Mouse (Mus musculus): ENCODE results near the gene Kif22. TPM values are rescaled to one million over a fixed set of nuclear protein-coding genes. Genes with fewer than 3 reads are reported as not detected.

The Kif22 gene
- total RNA-seq, 2 experiments from 2014 or later: 50.5 to 57.3 TPM

DNA sequence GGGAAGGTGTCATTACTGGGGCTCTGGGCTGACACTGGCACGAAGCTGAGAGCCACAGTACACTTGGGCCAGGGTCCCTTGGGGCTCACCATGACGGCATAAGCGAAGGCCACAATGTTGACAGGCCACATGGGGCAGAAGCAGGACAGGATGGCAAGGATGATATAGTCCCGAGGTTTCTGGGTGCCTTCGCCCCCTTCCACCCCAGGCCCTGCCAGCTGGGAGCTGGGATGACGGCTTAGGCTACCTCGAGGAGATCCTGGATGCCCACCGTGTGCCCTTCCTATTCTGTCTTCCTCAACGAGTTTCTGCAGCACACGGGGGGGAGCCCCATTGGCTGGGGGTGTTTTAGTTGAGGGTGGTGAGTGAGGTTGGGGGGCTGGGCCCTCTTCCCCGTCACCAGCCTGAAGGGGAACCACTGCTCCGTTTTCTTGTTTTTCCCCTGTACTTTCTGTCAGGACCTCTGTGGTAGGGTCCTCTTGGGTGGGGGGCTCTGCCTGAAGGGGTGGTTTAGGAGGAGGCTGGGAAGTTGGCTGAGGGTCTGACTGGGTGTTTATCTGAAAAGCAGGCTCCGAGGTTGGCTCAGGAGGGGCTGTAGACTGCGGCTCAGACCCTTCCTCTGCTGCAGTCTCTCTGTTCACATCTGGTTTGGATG is 22.8 kb downstream of the Kif22 start:
- no peak for ATAC-seq (replicated peaks; ENCODE audit: low FRiP score, poor library complexity, severe bottlenecking)

DNA sequence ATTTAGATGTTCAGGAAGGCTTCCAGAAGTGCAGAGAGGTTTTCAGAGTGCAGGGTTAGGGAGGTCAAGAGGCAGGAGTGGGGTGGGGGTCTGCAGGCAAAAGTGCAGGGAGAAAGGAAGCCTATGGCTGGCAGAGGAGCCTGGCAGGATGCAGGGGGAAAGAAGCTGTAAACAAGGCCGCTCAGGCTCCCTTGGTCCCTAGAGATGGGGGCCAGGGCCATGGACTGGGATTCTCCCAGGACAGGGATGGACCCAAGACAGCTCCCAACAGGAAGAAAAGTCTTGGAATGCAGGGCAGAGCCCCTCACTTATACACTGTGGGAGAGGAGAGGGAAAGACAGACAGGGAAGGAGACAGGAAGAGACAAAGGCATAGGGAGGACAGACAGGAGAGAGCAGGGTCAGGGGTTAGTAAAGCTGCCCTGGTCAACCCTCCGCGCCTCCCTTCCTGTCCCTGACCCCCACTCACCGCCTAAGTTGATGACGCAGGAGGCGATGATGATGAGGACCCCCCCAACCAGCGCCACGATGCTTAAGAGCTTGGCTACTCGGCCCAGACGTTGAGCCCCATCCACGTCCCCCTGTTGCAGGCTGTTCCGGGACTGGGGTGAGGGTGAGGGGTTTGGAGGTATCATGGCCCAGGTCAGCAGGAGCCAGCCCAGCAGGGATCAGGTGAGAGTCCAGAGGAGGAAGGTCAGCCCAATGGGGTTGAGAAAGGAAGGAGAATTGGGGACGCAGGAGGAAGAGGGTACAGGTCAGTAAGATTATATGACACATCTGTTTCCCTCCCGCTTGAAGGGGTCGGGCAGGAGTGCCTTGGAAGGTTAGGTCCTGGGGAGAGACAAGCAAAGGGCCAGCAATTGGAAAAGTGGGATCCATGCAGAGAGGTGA is 23.6 kb downstream of the Kif22 start:
- no peak for ATAC-seq (replicated peaks; ENCODE audit: low FRiP score, poor library complexity, severe bottlenecking)

DNA sequence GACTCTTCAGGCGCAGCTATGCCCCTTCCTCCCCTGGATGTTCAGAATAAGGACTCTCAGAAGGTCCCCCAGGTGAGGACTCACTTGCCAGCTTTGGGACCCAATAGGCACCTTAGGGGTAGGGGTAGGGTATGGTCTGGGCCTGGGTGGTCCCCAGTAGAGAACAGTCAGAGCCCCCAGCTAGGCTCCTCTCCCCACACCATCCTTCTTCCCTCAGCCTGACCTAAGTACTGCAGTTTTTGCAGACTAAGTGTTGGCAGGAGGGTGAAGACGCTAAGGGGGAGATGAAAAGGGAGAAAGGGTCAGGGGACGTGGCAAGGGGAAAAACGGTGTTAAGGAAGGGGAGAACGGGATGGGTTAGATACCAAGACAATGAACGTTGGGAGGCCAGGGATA is 24.3 kb downstream of the Kif22 start:
- no peak for ATAC-seq (replicated peaks; ENCODE audit: low FRiP score, poor library complexity, severe bottlenecking)

DNA sequence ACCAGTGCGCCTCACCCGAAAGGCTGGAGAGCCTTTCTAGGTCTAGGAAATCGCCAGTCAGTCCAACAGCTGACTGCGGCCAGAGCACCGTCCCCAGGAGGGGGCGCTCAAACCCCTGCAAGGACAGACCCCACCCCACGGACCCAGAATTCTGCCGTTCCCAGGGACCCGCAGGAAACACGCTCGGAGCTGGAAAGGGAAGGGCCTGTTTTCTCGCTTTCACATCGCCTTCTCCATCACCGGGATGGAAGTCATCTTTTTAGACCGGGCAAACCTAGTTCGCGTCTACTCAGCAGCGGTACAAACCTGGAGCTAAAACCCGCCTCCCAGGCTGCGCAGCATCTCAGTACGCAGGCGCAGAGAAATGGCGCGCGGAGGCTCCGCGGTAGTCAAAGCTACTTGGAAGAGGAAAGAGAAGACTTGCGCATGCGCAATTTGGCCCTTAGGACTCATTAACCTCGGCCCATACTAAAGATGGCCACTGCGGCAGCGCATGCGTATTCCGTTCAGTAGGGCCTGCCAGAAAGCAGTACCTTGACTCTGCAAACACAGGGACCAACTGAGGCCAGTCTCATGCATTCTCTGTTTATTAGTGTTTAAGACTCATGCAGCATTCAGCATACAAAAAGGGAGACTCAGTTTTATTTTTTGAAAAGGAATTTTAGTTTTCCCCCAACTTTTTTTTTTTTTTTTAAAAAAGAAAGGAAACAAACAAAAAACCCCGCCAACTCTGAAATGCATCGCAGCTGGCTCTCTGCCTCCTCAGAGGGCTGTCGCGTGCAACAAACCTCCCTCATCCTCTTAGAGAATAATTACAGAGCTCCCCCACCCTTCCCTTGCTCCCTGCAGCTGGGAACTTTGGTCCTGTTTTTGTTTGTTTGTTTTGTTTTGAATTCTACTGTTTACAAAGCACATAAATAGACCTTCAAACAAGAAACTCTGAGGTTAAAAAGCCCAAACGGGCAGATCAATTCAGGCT is 25.0 kb downstream of the Kif22 start, which contains the start of gene Pagr1a:
Pagr1a (minus strand) TSS at position 382 of the 979 bp plus-strand sequence.
- peak; percentile 70 for ATAC-seq (replicated peaks; ENCODE audit: low FRiP score, poor library complexity, severe bottlenecking)

DNA sequence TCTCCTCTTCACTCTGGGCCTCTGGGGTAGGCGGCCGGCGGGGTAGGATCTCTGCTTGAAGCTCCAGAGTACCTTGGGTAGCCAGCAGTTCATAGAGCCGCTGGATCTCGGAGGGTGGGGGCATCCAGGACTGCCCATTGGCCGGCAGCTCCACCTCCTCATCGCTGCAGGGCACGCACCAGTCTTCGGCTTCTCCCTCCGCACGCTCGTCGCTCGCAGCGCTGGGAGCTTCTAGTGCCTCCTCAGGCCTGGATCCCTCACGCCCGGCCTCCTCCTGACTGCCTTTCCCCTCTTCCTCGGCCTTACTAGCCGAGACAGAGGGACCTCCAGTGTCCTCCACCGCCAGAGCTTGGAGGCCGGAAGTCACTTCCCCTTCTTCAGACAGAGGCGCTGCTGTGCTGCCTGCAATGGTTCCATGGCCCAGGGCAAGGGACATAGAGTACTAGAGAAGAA is 25.8 kb downstream of the Kif22 start:
- peak; percentile 66 for ATAC-seq (replicated peaks; ENCODE audit: low FRiP score, poor library complexity, severe bottlenecking)

DNA sequence TGATC is 26.0 kb downstream of the Kif22 start, which contains the start of gene Pagr1b:
Pagr1b (minus strand) TSS at position 4 of the 5 bp plus-strand sequence.
- no peak for ATAC-seq (replicated peaks; ENCODE audit: low FRiP score, poor library complexity, severe bottlenecking)

DNA sequence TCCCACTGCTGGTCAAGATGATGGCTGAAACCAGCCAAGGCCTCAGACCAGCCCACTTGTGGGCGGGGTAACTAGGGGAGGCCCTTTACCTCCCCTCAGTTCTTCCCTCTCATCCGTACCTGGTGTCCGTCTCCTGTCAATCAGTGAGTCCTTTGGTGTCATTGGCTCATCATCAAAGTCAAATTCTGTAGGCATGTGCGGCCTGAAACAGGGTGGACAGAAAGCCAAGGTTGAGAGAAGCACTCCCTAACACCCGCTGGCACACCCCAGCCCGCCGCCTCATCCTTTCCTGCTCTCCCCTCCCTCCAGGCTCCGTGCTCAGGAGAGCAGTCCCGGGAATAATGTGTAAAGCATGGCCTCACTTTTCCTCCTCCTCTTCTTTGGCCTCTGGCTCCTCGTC is 26.2 kb downstream of the Kif22 start:
- ATAC-seq (replicated peaks; ENCODE audit: low FRiP score, poor library complexity, severe bottlenecking): peak; percentile 30

DNA sequence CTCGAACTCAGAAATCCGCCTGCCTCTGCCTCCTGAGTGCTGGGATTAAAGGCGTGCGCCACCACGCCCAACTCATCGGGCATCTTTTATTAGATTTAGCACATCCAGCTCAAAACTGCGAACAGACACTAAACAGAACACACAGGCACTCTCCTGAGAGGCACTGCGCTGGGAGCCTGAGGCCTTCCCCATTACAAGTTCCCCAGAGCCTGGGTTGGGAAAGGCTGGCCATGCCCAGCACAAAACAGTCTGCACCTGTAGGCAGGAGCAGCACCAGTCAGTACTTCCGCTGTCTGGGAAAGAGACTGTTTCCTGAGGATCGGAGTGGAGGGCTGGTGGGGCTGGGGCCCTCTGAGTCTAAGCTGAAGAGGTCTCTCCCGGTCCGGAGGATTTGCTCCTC is 27.3 kb downstream of the Kif22 start:
- no peak for ATAC-seq (replicated peaks; ENCODE audit: low FRiP score, poor library complexity, severe bottlenecking)

DNA sequence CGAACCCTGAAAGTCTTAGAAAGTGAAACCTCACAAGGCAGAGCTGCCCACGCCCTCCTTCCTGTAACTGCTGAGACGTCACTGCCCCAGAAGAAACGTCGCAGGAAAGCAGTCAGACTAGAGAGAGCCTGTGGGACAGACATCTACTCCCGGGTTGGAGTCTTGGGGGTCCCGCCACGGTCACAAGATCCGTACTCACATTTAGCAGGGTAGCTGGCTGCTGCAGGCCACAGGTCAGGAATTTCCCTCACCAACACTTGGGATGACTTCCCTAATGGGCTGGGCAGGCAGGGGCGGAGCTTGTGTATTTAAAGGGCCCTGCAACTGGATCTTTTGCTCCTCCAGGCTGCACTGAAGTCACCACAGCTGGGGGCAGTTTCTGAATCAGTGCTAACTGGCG is 28.0 kb downstream of the Kif22 start, which contains the start of gene Mvp:
Mvp (minus strand) TSS at position 302 of the 400 bp plus-strand sequence.
- ATAC-seq (replicated peaks; ENCODE audit: low FRiP score, poor library complexity, severe bottlenecking): 0 out of 2 replicates have a peak, but pooled peaks have one; percentile 23

DNA sequence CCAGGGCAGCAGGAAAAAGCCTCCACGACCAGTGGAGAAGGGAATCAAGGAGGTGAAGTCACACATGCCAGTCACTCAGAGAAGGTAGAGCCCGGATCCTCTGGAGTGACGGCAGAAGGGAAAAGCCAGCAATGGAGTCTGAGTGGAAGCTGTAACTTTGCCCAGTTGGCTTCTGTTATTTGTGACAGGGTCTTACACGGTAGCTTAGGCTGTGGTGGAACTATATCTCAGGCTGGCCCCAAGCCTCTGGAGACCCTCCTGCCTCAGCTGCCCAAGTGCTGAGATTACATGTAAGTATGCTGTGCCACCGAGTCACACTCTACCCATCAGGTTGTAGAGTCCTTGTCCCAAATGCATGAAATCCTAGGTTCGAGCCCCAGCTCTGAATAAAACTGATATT is 28.9 kb downstream of the Kif22 start:
- ATAC-seq (replicated peaks; ENCODE audit: low FRiP score, poor library complexity, severe bottlenecking): no peak

DNA sequence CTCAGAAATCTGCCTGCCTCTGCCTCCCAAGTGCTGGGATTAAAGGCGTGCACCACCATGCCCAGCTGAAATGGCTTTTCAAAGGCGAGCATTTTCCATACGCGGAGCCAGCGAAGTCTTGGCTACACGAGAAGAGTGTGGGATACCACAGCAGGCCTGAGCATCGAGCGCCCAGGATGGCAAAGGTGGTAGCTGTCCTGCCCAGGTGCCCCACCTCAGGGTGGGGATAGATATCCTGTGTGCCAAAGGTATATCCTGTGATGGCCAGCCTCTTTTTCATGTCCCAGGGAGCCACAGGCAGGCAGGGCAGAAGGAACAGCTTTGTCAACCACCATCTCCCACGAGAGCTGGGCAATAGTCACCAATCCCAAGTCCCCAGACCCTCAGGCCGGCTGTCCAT is 29.4 kb downstream of the Kif22 start:
- ATAC-seq (replicated peaks; ENCODE audit: low FRiP score, poor library complexity, severe bottlenecking): no peak

DNA sequence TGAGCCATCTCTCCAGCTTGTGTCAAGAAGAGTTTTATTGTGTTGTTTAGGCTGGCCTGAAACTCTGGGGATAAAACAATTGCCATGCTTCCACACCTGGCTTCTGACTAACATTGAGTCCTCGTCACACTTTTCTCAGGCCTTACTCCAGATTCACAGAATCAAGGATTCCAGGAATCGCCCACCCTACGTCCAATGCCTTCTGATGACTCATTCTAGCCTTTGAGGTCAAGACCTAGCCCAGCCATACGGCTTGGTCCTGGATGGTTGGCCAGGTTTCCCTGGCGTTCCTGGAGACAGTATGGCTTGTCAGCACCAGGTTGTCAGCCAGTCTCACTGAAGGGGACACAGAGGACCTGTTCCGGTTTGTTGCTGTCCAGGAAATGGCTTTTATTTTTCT is 29.9 kb downstream of the Kif22 start:
- no peak for ATAC-seq (replicated peaks; ENCODE audit: low FRiP score, poor library complexity, severe bottlenecking)

DNA sequence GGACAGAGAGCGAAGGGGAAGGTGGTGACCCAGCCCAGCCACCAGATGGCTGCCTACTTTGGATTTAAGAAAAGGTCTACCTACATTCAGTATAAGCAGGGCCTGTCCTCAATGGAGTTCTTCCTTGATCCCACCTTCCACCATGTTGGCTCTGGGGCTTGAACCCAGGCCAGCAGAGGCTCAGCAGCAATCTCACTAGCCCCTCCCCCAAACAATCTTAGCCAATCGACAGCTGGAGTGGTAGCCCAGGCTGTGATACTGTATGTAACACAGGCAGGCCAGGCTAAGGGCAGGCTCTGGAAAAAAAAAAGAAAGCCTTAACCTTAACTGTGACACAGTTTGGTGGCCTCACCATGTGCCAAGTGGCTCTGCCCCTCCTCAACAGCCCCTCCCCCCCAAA is 30.6 kb downstream of the Kif22 start:
- no peak for ATAC-seq (replicated peaks; ENCODE audit: low FRiP score, poor library complexity, severe bottlenecking)

DNA sequence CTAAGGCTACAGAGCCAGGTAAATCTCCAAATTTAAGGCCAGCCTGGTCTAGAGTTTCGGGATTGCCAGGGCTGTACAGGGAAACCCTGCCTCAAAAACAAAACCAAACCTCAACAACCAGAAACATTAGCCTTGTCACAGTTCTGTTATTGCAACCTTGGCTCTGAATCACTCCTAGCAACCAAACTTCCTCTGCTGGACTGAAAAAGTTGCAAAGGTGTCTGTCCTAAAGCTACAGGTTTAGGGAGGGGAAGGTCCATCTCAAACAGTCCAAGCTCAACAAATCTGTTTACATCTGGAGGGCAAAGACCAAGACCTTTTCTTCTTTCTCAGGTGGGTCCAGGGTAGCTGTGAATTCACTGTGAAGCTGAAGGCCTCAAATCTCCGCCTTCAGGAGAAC is 31.2 kb downstream of the Kif22 start:
- no peak for ATAC-seq (replicated peaks; ENCODE audit: low FRiP score, poor library complexity, severe bottlenecking)

DNA sequence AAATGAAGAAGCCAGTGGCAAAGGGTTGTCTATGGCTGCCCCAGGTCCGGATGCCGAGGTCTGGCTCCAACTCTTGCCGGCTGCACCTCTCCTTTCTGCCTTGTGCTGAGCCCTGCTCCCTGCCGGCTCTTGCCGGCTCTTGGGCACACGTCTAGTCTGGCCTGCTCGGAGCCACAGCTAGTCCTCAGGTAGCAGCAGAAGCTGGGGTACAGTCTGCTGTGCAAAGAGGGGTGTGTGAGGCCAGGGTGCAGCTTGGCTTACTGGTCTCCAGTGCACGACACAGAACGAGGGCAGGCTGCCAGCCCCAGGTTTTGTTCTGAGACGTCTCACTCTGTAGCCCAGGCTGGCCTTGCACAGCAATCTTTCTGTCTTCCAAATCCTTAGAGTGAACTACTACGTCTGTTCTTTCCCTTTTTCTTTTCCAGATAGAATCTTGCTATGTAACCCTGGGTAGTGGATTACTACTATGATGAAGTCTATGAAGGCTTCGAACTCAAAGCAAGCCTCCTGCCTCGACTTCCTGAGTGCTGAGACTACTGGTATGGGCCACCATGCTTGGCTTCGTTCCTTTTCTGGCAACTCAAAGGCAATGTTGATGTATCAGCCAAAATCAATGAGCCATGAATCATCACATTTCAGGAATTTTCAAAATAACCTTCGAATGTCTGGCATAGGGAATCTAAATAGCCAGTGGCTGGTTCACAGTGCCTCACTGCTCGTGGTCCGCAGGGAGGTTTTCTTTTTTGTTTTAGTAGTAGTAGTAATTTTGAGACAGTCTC is 32.8 kb downstream of the Kif22 start:
- ATAC-seq (replicated peaks; ENCODE audit: low FRiP score, poor library complexity, severe bottlenecking): no peak

DNA sequence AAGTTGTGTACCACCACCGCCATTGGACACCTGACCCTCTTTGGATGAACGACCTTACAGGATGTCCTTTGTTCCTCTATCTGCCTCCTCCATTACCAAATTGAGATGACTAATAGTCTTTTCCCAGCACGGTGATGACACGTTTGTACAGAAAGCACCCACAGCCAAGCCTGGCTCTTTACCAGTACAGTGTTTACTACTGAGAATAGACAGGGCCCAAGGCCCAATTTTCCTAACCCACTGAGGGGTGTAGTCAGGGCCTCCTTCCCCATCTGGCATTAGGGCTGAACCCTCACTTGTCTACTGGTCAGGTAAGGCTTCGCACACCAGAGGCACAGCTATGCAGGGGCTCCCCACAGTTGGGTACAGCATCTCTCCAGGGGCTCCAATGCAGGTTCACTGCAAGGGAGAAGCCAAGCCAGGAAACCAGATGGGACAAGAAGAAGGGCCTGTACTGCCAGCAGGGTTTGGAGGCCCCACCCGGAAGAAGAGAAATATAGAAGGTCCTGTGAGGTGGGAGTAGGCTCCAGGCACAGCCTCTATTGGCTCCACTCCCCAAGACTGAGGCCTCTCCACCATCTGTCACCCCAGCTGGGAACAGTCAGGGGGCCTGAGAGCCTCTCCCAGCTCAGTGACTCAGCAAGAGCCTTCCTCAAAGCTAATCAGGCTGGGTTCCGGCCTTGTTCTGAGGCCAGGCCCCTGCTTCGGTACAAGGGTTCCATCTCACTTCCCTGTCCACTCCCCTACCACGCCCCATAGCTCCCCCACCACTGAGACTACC is 33.8 kb downstream of the Kif22 start:
- peak; percentile 51 for ATAC-seq (replicated peaks; ENCODE audit: low FRiP score, poor library complexity, severe bottlenecking)

DNA sequence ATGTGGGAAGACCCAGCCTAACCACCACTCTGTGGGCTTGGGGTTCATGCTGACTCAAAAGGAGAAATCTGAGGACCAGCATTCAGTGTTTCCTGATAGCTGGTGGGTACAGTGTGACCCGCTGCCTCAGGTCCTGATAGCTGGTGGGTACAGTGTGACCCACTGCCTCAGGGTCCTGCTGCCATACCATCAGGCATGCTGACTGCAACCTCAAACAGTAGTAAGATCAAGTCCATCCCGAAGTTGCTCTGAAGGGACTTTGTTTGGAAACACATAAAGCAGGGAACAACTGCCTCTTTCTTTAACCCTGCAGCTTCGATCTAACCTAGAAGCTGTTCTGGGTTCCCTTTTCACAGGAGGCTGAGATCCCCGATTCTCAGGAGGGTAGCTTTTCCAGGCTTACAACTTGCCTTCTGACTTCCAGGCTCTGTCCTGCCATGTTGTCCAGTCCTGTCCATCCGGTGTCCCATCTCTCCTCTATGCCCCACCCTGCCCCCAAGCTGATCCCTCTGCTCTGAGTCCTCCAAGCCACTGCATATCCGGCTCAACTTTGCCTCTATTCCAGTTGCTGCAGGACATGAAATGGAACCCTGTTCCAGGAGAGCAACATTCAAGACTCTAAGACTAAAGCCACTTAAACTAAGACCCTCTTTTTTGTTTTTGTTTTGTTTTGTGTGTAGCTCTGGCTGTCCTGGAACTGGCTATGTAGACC is 34.8 kb downstream of the Kif22 start:
- ATAC-seq (replicated peaks; ENCODE audit: low FRiP score, poor library complexity, severe bottlenecking): no peak

DNA sequence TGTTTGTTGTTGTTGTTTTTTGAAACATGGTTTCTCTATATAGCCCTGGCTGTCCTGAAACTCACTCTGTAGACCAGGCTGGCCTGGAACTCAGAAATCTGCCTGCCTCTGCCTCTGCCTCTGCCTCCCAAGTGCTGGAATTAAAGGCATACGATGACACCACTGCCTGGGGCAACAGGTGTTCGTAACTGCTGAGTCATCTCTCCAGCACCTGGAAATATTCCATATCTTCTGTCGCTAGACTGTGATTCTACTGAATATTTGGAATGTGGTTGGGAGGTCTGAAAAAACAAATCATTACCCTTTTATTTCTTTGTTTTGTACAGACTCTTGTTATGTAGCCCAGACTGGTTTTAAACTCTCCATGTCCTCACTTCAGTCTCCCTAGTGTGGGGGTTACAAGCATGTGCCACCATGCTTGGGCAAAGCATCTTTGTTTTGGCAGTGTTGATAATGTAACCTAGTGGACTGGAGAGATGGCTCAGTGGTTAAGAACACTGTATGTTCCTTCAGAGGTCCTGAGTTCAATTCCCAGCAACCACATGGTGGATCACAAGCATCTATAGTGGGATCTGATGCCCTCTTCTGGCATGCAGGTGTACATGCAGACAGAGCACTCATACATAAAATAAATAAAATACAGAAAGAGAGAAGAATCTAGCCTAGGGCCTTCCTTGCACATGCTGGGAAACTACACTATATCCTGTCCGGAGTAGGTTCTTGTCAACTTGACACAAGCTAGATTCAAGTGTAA is 38.0 kb downstream of the Kif22 start:
- ATAC-seq (replicated peaks; ENCODE audit: low FRiP score, poor library complexity, severe bottlenecking): no peak

Data from erythroblast, adult 5-6 weeks (primary cell).